Mouse (Mus musculus) ES-Bruce4 (cell line): ENCODE results near the gene Sgip1.

Source experiments
- CTCF ChIP-seq: IDR thresholded peaks from one replicate; pipeline ENCODE4 v1.8.1; 2011; ENCODE audit warnings: low read depth, low read length
- EP300 ChIP-seq: IDR thresholded peaks from 2 replicates; pipeline ENCODE4 v1.6.1; 2011; ENCODE audit warnings: low read depth, low read length; ENCODE audit not compliant: insufficient read depth
- POLR2A ChIP-seq: IDR thresholded peaks from one replicate; pipeline ENCODE4 v1.8.1; 2011; ENCODE audit warnings: low read length; ENCODE audit not compliant: insufficient read depth

DNA sequence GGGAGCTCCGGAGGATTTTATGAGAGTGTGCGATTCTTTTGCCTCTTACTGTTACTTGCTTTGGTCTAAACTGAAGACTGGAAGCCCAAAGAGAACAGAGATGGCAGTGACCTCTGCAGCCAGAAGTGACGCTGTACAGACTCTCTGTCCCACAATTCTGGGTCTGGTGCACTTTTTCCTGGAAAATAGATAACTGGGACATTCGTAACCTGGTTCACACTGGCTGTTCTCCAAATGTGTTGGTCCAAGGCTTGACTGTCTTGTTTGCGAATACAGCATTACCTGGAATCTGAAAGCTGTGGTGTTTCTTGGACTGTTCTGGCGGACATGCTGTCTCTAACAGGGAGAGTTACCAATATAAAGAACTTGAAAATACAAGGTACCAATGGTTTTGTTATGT lies 109.4 kb downstream of the Sgip1 start:
- no peak for TF ChIP-seq CTCF
- TF ChIP-seq POLR2A = no peak
- TF ChIP-seq EP300 = no peak
